Mouse (Mus musculus): ENCODE data around the gene Slc13a2. TPM values are rescaled to one million over a fixed set of nuclear protein-coding genes. Genes with fewer than 3 reads are reported as not detected.

The Slc13a2 gene
- total RNA-seq, 2 experiments from 2014 or later, result not detected

DNA sequence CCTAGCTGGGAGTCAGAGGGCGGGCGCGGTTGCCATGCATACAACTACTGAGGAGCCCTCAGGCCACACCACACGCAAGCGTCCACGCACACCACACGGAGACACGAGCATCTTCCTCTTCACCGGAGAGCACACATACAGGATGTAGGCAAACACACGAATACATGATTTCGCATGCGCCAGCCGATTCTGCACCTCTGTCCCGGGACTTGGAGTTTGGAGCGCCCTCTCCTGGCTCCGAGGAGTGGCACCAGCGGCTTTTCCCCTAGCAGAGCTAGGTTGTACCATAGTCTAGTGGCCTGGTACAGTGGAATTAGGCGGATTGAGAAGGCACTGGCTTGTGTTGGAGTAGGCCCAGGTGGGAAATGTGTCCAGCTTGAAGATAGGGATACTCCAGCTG lies 24.6 kb downstream of the Slc13a2 start:
- peak; percentile 52 for DNase-seq (ENCODE audit: low spot score)

- no peak for DNase-seq (ENCODE audit: low spot score)
Measured at GRCm38 (mm10) chr11:78396950-78397349, 25.1 kb downstream of the Slc13a2 start.

GRCm38 (mm10) chr11:78392728-78393127 lies 29.3 kb downstream of the Slc13a2 start:
- DNase-seq (ENCODE audit: low spot score), result no peak

- DNase-seq (ENCODE audit: low spot score), result no peak
Measured at GRCm38 (mm10) chr11:78386508-78387043, 35.4 kb downstream of the Slc13a2 start, which contains the start of gene Foxn1. Gene Foxn1 (minus strand): TSS chr11:78386558.

GRCm38 (mm10) chr11:78385776-78386175 lies 36.2 kb downstream of the Slc13a2 start:
- DNase-seq (ENCODE audit: low spot score), result no peak

DNA sequence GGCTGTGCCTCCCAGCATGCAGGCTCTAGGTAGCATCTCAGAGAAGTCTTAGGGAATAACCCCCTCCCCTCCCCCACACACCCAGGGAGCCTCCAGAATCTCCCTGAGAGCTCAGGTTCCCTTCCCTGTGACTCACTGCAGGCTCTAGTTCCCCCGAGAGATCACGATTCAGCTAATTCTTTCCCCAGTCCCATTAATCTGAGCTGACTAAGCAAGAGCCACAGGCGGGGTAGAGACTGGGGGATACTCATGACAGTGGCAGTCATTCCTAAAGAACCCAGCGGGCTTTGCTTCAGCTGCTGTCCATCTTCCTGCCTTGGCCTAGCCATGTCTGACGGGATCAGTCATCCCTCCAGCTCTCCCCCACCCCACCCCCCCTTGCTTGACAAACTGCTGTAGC lies 39.3 kb downstream of the Slc13a2 start:
- DNase-seq (ENCODE audit: low spot score), result no peak

DNA sequence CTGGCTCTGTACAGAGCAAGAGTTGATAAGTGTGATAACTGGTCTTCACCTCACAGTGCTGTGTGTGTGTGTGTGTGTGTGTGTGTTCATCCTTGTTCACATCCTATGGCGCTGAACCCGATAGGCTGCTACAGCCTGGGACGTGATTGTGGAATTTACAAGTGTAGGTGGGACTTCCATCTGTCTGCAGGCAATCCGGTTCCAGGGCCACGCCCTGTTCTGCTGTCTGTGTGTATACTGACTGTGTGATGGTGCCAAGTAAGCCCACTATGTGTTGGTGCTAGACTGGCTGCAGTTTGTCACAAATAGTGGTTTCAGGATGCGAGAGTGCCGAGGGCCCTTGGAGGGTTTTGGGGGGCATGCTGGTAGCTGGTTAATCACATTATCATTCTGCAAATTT lies 39.7 kb downstream of the Slc13a2 start:
- DNase-seq (ENCODE audit: low spot score), result no peak

DNA sequence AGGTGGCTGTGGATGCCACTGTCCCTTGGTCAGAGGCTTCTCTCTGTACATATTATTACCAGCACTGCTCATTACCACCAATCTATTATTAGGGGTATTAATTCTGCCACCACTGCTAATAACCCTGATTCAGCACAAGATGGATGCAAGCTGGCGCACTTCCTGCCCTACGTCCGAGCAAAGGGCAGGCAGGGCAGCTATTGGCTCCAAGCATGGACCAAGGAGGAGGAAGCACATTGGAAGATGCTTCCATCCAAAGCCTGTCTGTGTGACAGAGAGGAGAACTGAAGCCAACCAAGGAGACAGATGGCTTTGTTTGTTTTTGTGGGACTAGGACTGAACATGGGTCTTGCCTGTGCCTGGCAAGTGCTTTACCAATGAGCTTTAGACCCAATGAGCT lies 41.0 kb downstream of the Slc13a2 start:
- DNase-seq (ENCODE audit: low spot score), result no peak

DNA sequence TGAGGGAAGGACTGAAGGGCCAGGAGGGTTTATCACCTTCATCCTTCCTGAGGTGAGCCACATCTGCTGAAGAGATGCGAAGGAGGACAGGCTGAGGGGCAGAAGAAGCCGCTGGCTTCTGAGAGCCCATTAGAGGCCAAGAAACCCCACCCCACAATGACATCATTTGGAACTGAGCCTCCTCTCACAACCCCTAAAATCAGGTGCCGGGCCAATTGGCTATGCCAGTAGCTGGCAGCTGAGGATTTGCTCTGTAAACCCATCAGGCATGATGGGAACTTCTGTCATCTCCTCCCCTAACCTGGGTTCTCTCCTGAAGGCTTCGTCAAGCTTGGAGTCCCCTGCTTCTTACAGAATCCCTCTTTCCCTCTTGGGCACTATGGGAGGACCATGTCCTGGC lies 41.7 kb downstream of the Slc13a2 start:
- no peak for DNase-seq (ENCODE audit: low spot score)

- DNase-seq (ENCODE audit: low spot score), result no peak
Measured at GRCm38 (mm10) chr11:78377549-78378159, 44.4 kb downstream of the Slc13a2 start.

DNA sequence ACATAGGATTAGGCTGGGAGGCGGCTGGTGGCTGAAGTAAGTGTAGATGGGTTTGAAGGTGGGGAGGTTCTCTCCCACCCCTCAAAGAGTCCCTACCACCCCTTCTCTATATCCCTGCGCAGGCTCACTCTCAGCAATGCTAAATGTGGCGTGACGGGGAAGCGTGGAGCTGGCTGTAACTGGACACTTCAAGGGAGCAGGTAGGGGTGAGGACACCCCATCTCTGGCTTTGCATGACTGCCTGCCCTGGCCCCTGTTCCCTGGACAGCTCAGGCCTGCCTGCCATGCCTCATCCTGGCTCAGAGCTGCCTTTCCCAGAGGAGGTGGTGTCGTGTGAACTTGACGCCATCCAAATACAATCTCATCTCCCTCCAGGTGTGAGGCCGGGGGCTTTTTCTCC lies 47.9 kb downstream of the Slc13a2 start:
- no peak for DNase-seq (ENCODE audit: low spot score)

DNA sequence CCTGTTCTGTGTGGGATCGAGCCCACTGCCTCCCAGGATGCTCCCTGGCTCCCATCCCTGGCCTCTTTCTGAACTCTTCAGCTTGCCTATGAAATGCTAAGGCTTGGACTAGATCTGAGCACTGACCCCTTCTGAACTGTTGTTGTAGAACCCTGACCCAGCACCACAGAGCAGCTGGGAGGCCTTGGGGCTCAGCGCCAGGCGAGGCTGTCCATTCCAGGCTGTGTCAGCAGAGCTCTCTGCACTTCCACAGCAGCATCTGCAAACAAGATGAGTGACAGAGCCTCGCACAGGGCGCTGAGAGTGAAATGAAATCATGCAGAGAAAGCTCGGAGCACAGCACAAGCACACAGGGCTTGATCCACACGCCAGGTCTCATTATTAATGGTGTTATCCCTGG lies 49.4 kb downstream of the Slc13a2 start:
- no peak for DNase-seq (ENCODE audit: low spot score)

DNA sequence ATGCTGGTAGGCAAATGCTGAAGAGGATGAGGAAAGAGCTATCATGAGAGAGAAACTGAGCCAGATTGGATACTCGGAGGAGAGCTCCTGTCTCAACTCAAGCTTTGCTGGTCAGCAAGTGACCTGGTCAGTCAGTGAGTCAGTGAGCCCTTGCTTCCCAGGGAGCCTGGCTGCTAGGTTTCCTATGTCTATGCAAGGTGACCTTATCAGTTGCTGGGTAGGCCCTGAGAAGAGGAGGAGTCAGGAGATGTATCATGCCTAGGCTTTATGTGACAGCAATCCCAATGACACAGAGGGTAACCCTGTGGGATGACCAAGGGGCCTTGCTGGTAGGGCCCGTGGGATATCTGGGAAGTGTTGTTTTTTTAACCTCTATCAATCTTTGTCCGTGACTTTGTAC lies 49.9 kb downstream of the Slc13a2 start:
- DNase-seq (ENCODE audit: low spot score), result no peak

GRCm38 (mm10) chr11:78371711-78372110 lies 50.3 kb downstream of the Slc13a2 start:
- no peak for DNase-seq (ENCODE audit: low spot score)

DNA sequence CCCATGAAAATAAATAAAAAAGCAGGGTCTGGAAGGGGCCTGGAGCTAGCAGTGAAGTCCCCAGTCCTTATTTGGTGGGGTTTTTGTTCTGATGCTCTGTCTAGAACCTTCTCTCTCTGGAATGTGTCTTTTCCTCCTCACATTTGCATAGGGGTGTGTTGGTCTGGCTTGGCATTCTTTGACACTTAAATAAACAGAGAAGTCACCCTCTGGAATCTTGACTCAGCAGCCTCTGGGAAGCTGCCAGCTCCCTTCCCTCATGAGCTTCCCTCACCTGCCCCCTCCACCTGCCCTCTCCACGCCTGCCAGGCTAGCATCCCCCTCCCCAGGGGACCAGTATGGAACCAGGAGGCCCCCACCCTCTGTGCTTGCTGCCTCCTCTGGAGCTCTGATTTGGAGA lies 51.6 kb downstream of the Slc13a2 start:
- DNase-seq (ENCODE audit: low spot score), result no peak

DNA sequence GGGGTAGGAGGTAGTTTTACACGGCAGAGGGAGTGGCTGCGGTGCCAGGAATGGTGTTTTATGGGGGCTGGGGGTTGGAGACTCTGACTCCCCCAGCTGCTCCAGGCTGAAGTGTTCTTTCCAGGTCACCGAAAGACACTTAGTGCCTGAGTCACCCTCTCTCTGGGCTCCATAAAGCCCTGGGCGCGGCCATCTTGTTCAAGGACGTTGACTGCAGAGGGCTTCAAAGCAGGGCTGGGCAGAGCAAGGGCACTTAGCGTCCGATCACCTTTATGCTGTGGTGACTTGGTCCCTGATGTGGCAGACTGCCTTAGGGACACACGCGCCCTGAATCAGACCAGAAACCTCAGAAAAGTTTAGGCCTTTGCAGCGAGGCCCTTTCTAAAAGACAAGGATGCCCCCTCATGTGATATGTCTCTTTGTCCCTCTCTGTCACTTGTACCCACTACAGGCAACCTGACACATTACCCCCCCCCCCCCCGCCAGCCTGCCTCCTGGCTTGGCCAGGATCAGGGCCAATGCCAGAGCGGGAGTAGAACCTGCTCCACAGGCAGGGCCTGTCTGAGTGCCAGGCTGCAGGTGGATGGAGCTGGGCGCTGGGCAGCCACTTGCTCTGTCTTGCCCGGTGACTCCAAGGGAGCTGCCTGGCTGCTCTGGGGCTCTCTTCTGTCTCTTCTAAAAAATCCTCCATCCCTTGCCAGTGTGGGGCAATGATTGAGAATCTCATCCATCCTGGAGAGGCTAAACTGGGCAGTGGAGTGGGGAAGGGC lies 54.4 kb downstream of the Slc13a2 start:
- DNase-seq (ENCODE audit: low spot score), result no peak

- no peak for DNase-seq (ENCODE audit: low spot score)
Measured at GRCm38 (mm10) chr11:78364103-78364502, 57.9 kb downstream of the Slc13a2 start.

DNA sequence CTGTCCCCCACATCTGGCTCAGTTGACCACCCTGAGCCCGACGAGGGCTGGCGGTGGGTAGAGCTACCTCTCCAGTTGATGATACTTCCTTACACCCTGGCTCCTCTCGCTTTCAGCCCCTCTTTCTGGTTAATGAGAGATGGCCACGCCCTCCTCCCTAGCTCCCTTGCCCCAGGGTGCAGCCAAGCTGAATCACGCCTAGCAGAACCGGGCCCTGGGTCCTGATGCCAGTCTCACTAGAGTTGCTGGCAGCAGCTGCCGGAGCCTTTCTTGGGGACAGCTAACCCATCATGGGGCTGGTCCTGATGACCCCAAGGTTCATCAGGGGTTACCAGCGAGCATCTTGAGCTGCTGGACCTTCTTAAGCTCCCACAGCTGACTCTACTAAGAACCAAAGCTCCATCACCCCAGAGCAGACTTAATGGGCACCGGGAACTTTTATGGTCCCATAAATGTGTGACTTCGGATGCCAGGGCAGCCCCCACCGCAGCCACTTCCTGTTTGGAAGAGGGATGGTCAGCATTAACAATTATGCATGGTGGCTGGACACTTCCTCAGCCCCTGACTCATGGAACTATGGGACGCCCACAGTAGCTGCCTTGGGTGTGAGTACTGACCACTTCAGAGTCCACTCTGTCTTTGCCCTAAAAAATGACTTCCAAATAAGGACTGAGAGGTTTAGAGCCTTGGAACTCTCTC lies 58.6 kb downstream of the Slc13a2 start:
- no peak for DNase-seq (ENCODE audit: low spot score)

DNA sequence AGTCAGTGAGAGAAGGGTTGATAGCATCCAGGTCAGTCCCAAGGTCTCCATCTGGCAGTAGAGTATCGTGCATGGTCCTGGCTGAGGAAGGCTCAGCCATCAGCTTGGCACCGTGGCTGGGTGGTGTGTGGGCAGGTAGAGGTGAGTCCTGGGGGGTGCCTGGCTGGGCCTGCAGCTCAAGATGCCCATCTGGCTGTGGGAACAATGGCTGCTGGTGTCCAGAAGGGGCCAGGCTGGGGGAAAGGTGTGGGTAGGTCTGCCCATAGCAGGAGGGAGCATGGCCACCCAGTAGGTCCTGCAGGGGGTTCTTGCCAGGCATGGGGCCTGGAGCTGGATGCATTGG lies 61.3 kb downstream of the Slc13a2 start:
- no peak for DNase-seq (ENCODE audit: low spot score)

DNA sequence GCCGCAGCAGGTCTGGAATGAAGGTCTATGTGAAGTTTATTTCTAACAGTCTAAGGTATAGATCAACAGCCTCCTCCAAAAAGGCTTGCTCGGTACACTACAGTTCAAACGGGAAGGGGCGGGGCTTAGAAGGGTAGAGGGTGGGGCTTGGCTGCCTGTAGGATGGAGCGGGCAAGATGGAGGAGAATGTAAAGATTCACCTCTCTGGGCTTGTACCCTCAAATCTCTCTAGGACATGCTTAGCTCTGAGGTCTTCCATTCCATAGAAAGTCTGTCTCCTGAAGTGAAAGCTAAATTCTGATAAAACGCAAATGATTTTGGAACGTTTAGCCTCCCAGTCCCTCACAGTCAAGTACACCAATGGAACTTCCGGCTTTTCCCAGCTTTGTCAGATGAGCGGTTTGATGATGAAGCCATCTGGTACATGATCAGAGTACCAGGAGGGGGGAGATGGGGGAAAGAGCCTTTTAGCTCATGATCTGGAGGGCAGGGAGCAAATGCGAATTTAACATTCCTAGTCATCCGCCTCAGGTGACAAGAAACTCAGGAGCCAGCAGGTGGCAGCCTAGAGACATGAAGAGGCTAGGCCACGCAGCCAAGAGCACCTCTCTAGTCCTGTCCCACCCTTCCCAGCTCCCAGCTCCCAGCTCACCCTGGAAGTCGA lies 61.8 kb downstream of the Slc13a2 start:
- peak; percentile 56 for DNase-seq (ENCODE audit: low spot score)

- no peak for DNase-seq (ENCODE audit: low spot score)
Measured at GRCm38 (mm10) chr11:78358330-78359007, 63.5 kb downstream of the Slc13a2 start.

Measured in gastrocnemius, adult 18-20 months (tissue).